Mouse (Mus musculus) intestine, embryonic 15.5 days (tissue): ENCODE results near the gene Eif2s2. TPM values are rescaled to one million over a fixed set of nuclear protein-coding genes. Genes with fewer than 3 reads are reported as not detected.
"Not testable (repeated sequence)": the region's sequence is repeated elsewhere in the genome, so short reads cannot be mapped to it uniquely, and the experiment has no call there.

ENCODE experiments used
- ATAC-seq: fragments of 200-750 bp; cut with Nextera tagmentation; 2 replicates; pipeline ENCODE4 v1.8.0; 2017; ENCODE audit warnings: moderate TSS enrichment, moderate library complexity
- H3K27ac ChIP-seq: fragments of 300-500 bp; sonication (generic); 2 replicates; pipeline ENCODE4 v1.5.1; 2015; ENCODE audit warnings: mild to moderate bottlenecking, inconsistent platforms
- H3K27me3 ChIP-seq: fragments of 300-500 bp; sonication (generic); replicated peaks from 2 replicates; pipeline ENCODE4 v1.6.1; 2015; ENCODE audit warnings: inconsistent platforms
- H3K36me3 ChIP-seq: fragments of 300-500 bp; sonication (generic); 2 replicates; pipeline ENCODE4 v1.6.1; 2015; ENCODE audit warnings: inconsistent platforms
- H3K4me1 ChIP-seq: fragments of 300-500 bp; sonication (generic); replicated peaks from 2 replicates; pipeline ENCODE4 v1.6.1; 2015; ENCODE audit warnings: inconsistent platforms
- H3K4me2 ChIP-seq: fragments of 300-500 bp; sonication (generic); replicated peaks from 2 replicates; pipeline ENCODE4 v1.6.1; 2015; ENCODE audit warnings: mild to moderate bottlenecking, inconsistent platforms
- H3K4me3 ChIP-seq: fragments of 300-500 bp; sonication (generic); replicated peaks from 2 replicates; pipeline ENCODE4 v1.5.1; 2015; ENCODE audit warnings: inconsistent platforms
- H3K9ac ChIP-seq: fragments of 300-500 bp; sonication (generic); 2 replicates; pipeline ENCODE4 v1.6.1; 2015; ENCODE audit warnings: inconsistent platforms
- H3K9me3 ChIP-seq: fragments of 300-500 bp; sonication (generic); 2 replicates; pipeline ENCODE4 v1.6.1; 2016; ENCODE audit warnings: inconsistent platforms
- WGBS: fragments of 180-500 bp; shearing (Covaris S2); methylation state at CpG from one replicate; pipeline ENCODE4 v1.1.7; 2015; 5-methylcytosine and 5-hydroxymethylcytosine counted together
- polyA plus RNA-seq: library from polyadenylated mRNA; unstranded; fragments of >200 nt; fragmentation: Nextera tagmentation; extraction: Ambion mirVana; gene quantifications from 2 replicates; pipeline ENCODE4 v1.2.1, GENCODE M21; 2015

Eif2s2 gene
- 87.5 and 106 TPM in 2 replicates for polyA plus RNA-seq

DNA sequence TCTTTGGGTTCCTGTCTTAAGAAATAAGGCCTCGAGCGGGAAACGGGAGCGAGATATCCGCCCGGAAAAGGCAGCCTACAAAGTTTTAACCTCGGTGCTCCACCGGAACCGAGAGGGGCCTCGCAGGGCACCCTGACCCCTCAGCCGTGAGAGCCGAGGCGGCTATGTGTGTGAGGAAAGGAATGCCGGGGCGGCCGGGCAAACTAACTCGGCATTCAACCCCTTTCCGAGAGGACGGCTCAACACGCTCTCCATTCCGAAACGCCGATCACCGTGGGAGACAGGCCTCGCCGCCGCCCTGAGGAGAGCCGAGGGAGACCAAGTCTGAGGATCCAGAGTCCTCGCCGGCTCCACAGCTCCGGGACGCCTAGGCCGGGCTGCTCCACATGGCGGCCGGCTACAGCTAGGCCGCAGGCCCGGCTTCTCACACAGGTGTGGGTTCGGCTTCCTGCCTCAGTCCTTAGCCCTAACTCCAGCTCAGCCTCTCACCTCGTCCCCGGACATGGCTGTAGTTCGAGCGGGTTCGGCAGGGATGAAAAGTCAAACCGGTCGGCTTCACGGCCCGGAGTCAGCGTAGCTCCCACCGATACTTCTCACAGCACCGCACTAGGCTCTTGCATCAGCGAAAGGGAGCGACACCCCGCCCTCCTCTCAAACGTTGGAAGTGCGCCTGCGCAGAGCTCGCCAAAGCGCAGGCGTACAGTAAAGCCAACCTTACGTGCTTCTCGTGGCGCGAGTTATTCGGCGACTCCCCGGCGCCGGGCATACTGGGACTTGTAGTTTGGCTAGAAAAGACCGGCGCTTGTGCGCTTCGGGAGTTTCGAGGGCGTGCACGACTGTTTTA, at the start of gene Eif2s2:
Gene Eif2s2, minus strand, starts transcription at position 735 of the 844 bp plus-strand sequence.
- Histone ChIP-seq H3K27ac (peak within 1 kb of the TSS; percentile 88), H3K27me3 (no peaks in the 10 kb centered on the region), H3K36me3 (0 out of 2 replicates have a peak, but pooled peaks cover 3% of the 10 kb centered on the region), H3K4me3 (peak within 1 kb of the TSS; percentile 79), H3K9ac (peak within 1 kb of the TSS; percentile 90), H3K9me3 (no peaks in the 10 kb centered on the region), H3K4me1 (peaks cover 3% of the 10 kb centered on the region; the same call in 1 of the 2 replicates), H3K4me2 (peak within 1 kb of the TSS; percentile 74)
- WGBS: under 1% methylated on average over 75 of the region's 75 CpGs
- ATAC-seq: peak; percentile 98

DNA sequence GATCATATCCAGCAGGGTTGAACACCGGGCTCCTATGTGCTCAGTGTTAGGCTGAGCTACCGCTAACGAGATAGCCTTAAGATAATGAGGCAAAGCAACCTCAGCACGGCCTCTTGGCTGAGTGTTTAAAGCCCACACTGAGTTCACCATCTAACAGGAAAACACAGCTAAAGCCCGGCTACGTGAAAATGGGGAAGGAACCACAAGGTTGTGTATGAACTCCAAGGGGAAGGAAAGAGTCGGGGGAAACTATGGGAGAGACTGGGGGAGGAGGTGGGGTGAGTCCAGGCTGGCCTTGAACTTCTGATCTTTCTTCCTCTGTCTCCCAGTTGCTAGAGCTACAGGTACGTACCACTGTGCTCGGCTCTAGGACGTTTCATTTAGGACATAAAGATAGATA, 49.2 kb upstream of the Eif2s2 start:
- H3K4me1 ChIP-seq: peaks cover 2% of the 10 kb centered on the region; the same call in 1 of the 2 replicates
- H3K27me3 ChIP-seq: no peaks in the 10 kb centered on the region
- no peak overlapping the region for H3K4me3 ChIP-seq
- ATAC-seq: no peak
- H3K9ac ChIP-seq: no peak overlapping the region
- no peak overlapping the region for H3K27ac ChIP-seq
- H3K9me3 ChIP-seq: no peaks in the 10 kb centered on the region
- 72% methylated on average over 10 of the region's 10 CpGs for WGBS
- no peaks in the 10 kb centered on the region for H3K36me3 ChIP-seq
- H3K4me2 ChIP-seq: no peak overlapping the region

DNA sequence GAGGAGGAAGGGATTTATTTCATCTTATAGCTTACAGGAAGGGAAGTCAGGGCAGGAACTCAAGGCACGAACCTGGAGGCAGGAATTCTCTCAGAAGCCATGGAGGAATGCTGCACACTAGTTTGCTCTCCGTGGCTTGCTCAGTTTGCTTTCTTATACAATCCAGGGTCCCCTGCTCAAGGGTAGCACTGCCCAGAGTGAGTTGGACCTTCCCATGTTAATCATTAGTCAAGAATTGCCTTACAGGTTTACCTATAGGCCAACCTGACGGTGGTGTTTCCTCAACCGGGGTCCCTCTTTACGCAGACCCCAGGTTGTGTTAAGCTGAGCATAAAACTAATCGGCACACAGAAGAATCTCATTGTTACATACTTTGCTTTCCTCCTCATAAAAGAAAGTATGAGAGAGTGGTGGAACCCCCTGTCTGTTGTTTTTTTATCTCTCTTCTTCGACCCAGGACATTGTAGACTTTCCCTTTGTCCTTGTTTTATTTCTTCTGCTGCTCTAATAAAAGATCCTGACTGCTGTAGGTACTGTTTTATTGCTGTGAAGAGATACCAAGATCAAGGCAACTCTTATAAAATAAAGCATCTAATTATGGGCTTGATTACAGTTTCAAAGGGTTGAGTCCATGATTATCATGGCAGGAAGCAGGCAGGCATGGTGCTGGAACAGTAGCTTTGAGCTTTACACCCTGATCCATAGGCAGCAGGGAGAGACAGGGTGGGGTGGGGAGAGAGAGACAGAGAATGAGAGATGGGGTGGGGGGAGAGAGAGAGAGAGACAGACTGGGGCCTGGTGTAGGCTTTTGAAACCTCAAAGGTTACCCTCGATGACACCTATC, 45.0 kb upstream of the Eif2s2 start:
- Histone ChIP-seq H3K36me3 (no peaks in the 10 kb centered on the region), H3K27ac (no peak overlapping the region), H3K4me3 (no peak overlapping the region), H3K4me1 (peaks cover 2% of the 10 kb centered on the region; the same call in 1 of the 2 replicates), H3K27me3 (no peaks in the 10 kb centered on the region), H3K9ac (no peak overlapping the region), H3K4me2 (no peak overlapping the region), H3K9me3 (no peaks in the 10 kb centered on the region)
- peak; percentile 85 for ATAC-seq
- WGBS: 65% methylated on average over 8 of the region's 8 CpGs

DNA sequence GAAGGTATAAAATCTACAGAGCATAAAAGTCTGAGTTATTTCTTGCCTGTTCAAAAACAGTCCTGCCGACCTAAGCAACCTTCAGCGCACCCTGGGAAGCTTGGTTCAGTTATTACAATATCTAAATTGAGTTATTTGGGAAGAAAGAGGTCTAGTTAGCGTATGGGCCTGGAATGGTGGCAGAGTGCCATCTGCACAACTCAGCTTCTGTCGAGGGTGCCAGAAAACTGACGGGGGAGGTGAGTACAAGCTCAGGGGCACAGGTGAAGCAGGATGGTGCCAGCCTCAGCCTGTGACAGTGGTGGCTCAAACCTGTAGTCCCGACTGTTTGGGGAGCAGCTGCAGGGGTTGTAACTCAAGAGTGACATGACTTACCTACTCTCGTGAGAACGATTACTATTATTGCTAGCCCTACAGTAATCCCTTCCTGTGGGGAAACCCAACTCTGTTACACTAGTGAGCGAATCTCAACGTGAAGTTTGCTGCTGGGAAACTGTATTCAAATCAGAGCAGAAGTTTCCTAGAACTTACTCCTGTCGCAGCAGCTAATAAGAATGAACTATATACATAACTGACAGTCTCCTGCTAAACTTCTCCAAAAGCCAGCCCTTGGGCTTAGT, 43.9 kb upstream of the Eif2s2 start:
- H3K9me3 ChIP-seq: no peaks in the 10 kb centered on the region
- no peaks in the 10 kb centered on the region; the same call in 1 of the 2 replicates for H3K27me3 ChIP-seq
- H3K36me3 ChIP-seq: no peaks in the 10 kb centered on the region
- H3K9ac ChIP-seq: no peak overlapping the region
- H3K4me3 ChIP-seq: no peak overlapping the region
- no peak overlapping the region for H3K27ac ChIP-seq
- 71% methylated on average over 11 of the region's 11 CpGs for WGBS
- no peak overlapping the region for H3K4me2 ChIP-seq
- no peak for ATAC-seq
- no peaks in the 10 kb centered on the region for H3K4me1 ChIP-seq

DNA sequence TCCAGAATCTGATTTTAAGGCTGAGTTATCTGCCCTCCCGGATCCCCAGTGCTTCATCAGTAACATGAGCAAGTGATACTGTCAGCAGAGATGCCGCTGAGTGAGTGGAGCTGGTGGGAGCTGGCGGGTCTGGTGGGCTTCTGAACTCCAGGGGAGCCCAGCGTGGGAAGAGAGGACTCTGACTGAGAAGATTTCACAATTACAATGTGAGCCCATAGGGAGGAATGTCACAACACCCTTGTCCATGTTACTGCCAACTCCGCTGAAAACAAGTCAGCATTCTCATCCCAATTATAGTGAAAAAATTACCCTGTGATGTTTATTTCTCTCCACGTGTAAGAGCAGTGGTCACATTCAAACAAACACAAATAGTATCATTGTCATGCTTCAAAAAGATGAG, 43.4 kb upstream of the Eif2s2 start:
- Histone ChIP-seq H3K4me1 (no peaks in the 10 kb centered on the region), H3K36me3 (no peaks in the 10 kb centered on the region), H3K9ac (no peak overlapping the region), H3K4me2 (no peak overlapping the region), H3K4me3 (no peak overlapping the region), H3K27ac (no peak overlapping the region), H3K27me3 (no peaks in the 10 kb centered on the region; the same call in 1 of the 2 replicates), H3K9me3 (no peaks in the 10 kb centered on the region)
- WGBS: 70% methylated on average over 6 of the region's 6 CpGs
- ATAC-seq: no peak

DNA sequence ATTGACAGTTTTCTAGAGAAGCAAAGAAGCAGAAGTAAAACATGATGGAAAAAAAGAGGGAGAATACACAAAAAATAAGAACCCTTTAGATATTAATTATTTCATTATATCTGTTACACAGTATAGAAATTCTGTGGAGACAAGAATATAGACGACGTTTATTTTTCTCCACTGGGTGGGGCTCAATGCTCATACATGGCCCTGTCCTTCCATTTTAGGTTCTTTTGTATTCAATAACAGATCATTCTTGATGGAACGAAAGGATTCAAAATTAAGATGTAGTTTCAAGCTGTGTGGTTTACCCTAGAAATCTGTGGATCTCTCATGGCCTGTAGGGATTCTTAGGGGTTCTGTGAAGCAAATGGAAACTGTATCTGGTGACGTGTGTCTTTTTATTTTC, 41.1 kb upstream of the Eif2s2 start:
- Histone ChIP-seq H3K36me3 (no peaks in the 10 kb centered on the region), H3K4me2 (no peak overlapping the region), H3K27me3 (no peaks in the 10 kb centered on the region; the same call in 1 of the 2 replicates), H3K9me3 (no peaks in the 10 kb centered on the region), H3K27ac (no peak overlapping the region), H3K4me1 (no peaks in the 10 kb centered on the region), H3K9ac (no peak overlapping the region), H3K4me3 (no peak overlapping the region)
- ATAC-seq: no peak
- 65% methylated on average over 4 of the region's 4 CpGs for WGBS

DNA sequence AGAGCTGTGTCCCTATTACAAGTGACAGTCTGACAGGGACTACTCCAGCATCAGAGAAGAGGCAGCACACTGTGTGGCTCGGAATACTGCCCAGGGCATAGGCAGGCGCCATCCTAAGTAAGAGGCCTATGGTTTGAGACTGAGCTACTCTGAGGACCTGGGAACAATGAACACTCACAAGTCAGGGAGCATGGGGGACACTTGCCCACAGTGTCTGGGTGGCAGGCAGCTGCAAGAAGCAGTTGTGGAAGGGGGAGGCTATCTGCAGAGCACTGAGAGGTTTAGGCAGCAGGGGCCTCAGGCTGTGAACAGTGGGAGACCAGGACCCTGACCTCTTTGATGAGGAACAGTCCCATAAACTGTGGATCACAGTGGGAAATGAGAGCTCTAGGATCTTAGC, 35.6 kb upstream of the Eif2s2 start:
- 69% methylated on average over 2 of the region's 2 CpGs for WGBS
- Histone ChIP-seq H3K4me3 (no peak overlapping the region), H3K4me2 (no peak overlapping the region), H3K4me1 (no peaks in the 10 kb centered on the region; the same call in 1 of the 2 replicates), H3K9ac (no peak overlapping the region), H3K36me3 (no peaks in the 10 kb centered on the region), H3K27ac (no peak overlapping the region), H3K27me3 (no peaks in the 10 kb centered on the region; the same call in 1 of the 2 replicates), H3K9me3 (no peaks in the 10 kb centered on the region)
- ATAC-seq: no peak

DNA sequence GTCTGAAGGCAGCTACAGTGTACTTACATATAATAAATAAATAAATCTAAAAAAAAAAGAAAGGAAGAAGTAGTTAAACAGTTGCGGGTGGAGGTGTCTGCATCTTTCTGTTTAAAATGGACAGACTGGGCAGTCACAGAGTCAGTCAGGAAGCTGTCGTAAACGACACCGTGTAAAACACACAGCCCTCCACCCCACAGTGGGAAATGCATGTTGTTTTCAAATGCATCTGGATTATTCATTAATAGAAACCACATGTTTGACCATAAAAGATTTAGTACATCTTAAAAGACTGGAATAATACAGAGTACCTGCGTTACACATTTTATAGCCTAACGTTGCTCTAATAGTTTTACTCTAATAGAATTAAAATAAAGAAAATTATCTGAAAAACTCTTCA, 34.1 kb upstream of the Eif2s2 start:
- Histone ChIP-seq H3K9me3 (no peaks in the 10 kb centered on the region), H3K27ac (no peak overlapping the region), H3K4me3 (no peak overlapping the region), H3K4me1 (no peaks in the 10 kb centered on the region; the same call in 1 of the 2 replicates), H3K27me3 (no peaks in the 10 kb centered on the region; the same call in 1 of the 2 replicates), H3K9ac (no peak overlapping the region), H3K4me2 (no peak overlapping the region), H3K36me3 (no peaks in the 10 kb centered on the region)
- ATAC-seq: no peak
- 72% methylated on average over 6 of the region's 6 CpGs for WGBS

DNA sequence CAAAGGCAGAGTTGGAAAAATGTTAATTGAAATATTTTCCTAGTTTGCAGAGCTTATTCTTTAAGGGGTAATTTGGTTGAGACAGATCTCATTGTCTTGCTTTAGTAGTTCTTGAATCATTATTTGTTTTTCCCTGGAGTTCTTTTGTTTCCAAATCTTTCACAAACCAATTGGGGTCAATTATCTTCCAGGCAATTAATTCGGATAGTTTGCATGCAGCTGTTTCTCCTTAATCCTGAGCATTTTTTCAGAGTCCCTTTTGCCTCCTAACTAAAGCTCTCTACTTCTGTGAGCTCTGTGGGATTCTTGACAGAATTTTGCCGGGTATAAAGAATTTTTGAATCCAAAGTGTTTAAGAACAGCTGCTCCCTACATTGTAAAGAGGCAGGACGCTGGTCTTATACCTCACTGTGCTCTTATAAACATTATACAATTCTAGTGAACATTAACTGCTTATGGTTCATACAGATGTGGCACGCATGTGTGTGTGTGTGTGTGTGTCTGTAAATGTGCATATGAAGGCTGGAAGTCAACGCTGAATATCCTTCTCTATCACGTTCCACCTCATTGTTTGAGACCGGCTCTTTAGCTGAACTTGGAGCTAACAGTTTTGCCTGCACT, 32.8 kb upstream of the Eif2s2 start:
- H3K4me1 ChIP-seq: no peaks in the 10 kb centered on the region; the same call in 1 of the 2 replicates
- no peak overlapping the region for H3K4me2 ChIP-seq
- H3K36me3 ChIP-seq: no peaks in the 10 kb centered on the region
- no peaks in the 10 kb centered on the region for H3K9me3 ChIP-seq
- 40% methylated on average over 7 of the region's 7 CpGs for WGBS
- ATAC-seq: no peak
- no peak overlapping the region for H3K9ac ChIP-seq
- no peaks in the 10 kb centered on the region for H3K27me3 ChIP-seq
- H3K4me3 ChIP-seq: no peak overlapping the region
- H3K27ac ChIP-seq: no peak overlapping the region

DNA sequence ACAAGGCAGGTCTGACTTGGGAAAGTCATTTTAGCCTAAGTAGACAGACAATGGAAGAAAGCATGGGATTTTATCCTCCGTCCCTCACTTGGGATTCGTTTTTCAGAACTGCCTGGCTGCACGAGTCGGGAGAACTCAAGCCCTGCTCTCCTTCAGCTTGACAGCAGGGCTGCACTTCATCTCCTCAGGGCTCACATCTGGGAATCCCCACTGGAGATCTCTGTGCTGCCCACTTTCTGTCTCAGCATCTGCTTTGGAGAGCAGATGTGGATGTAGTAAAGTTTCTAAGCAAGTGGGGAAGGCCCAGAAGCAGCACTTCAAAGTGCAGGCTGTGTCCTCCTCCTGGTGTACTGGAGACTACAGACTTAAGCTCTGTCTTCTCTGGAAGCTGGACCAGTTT, 29.4 kb upstream of the Eif2s2 start:
- no CpG with 5 or more reads among the region's 4 CpGs for WGBS

DNA sequence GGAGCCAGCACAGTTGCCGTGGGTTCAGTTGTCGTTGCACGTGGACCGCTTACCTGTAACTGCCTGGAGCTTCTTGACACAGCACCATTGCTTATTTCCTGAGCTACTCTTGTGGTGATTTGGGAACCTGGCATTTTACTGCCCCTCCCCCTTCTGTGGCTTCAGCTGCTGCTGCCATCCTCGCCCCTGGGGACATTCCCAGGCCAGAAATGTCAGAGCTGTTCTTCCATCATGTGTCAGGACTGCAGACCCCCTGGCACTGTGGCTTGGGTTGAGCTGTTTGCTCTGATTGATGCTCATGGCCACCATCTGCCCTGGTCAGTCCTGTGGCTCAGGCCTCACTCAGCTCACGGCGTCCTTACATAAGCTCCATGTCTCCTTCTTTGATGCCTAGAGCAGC, 28.2 kb upstream of the Eif2s2 start:
- Histone ChIP-seq H3K9me3 (no peaks in the 10 kb centered on the region), H3K4me2 (no peak overlapping the region), H3K9ac (no peak overlapping the region), H3K27ac (no peak overlapping the region), H3K4me3 (no peak overlapping the region), H3K4me1 (no peaks in the 10 kb centered on the region; the same call in 1 of the 2 replicates), H3K27me3 (no peaks in the 10 kb centered on the region), H3K36me3 (no peaks in the 10 kb centered on the region)
- no peak for ATAC-seq
- whole genome bisulfite sequencing: 78% methylated on average over 7 of the region's 7 CpGs

More for the DNA sequence above, 29.4 kb upstream of the Eif2s2 start:
- H3K36me3 ChIP-seq, H3K4me3 ChIP-seq, H3K4me2 ChIP-seq, H3K9ac ChIP-seq, H3K4me1 ChIP-seq, H3K27ac ChIP-seq, H3K27me3 ChIP-seq, H3K9me3 ChIP-seq: not testable (repeated sequence)
- peak; percentile 67 for ATAC-seq
